Mouse (Mus musculus): ENCODE measurements around the gene Gm20807. TPM values are rescaled to one million over a fixed set of nuclear protein-coding genes. Genes with fewer than 3 reads are reported as not detected.
"Not testable (repeated sequence)": the region's sequence is repeated elsewhere in the genome, so short reads cannot be mapped to it uniquely, and the experiment has no call there.

Gene Gm20807
- not detected in 2 replicates for polyA plus RNA-seq (2015; fragmentation: Nextera tagmentation; extraction: Ambion mirVana)

GRCm38 (mm10) chrY:13042591-13042990 lies at the start of gene Gm20807:
Gene Gm20807, plus strand, starts transcription at chrY:13042891.
- not testable (repeated sequence) for H3K9ac ChIP-seq (ENCODE audit: low read length); H3K9me3 ChIP-seq (ENCODE audit: control insufficient read depth, low read length); H3K36me3 ChIP-seq (ENCODE audit: control insufficient read depth, insufficient read depth, low read length); H3K27ac ChIP-seq (ENCODE audit: low read length); H3K27me3 ChIP-seq (ENCODE audit: control insufficient read depth, insufficient read depth, low read depth, low read length); H3K4me1 ChIP-seq (replicated peaks; ENCODE audit: control insufficient read depth, insufficient read depth, low read length); H3K4me2 ChIP-seq (ENCODE audit: low read depth, low read length); ATAC-seq (ENCODE audit: low read depth); H3K4me3 ChIP-seq (ENCODE audit: low read length)

Other genes starting within 250 kb of the Gm20807 start
- gene Gm21891, start 90.6 kb downstream of the Gm20807 start, polyA plus RNA-seq (2015; fragmentation: Nextera tagmentation; extraction: Ambion mirVana) = not detected in 2 replicates
- not detected in 2 replicates for gene Gm21425, start 119.1 kb downstream of the Gm20807 start, polyA plus RNA-seq (2015; fragmentation: Nextera tagmentation; extraction: Ambion mirVana)
- gene Gm21828, start 181.0 kb downstream of the Gm20807 start, polyA plus RNA-seq (2015; fragmentation: Nextera tagmentation; extraction: Ambion mirVana) = not detected in 2 replicates
- gene Gm21440, start 209.5 kb downstream of the Gm20807 start, polyA plus RNA-seq (2015; fragmentation: Nextera tagmentation; extraction: Ambion mirVana) = not detected in 2 replicates
- gene Gm21454, start 209.6 kb downstream of the Gm20807 start, polyA plus RNA-seq (2015; fragmentation: Nextera tagmentation; extraction: Ambion mirVana) = not detected in 2 replicates

Data from lung, embryonic 16.5 days (tissue).